Mouse (Mus musculus) small intestine, adult 2 months (tissue): Measurements from ENCODE around the gene Pyroxd2.

ENCODE experiments used
- CTCF ChIP-seq: fragments of 200-500 bp; IDR thresholded peaks from 2 replicates; pipeline ENCODE4 v1.5.1; 2012; ENCODE audit warnings: low read depth, mild to moderate bottlenecking, control low read depth, inconsistent platforms, low read length, moderate library complexity, mixed read lengths; ENCODE audit not compliant: insufficient replicate concordance, insufficient read length; ENCODE audit errors: extremely low read depth
- POLR2A ChIP-seq: fragments of 200-500 bp; IDR thresholded peaks from 2 replicates; pipeline ENCODE4 v1.6.1; 2012; ENCODE audit warnings: low read depth, mild to moderate bottlenecking, control low read depth, inconsistent platforms, low read length, moderate library complexity

GRCm38 (mm10) chr19:42756671-42757070, 4.1 kb upstream of the Pyroxd2 start:
- TF ChIP-seq CTCF (no peak), POLR2A (no peak)
